Mouse (Mus musculus) retina, postnatal 7 days (tissue): ENCODE measurements around the gene Zfp423.

Source experiments
- DNase-seq: peaks from one replicate; pipeline ENCODE4 v3.0.0-alpha.2; 2012; ENCODE audit warnings: low read depth, low spot score

Gene Zfp423

GRCm38 (mm10) chr8:87952298-87952697, 7.1 kb downstream of the Zfp423 start:
- DNase-seq = no peak

- no peak for DNase-seq
Measured at GRCm38 (mm10) chr8:87944225-87944934, 15.0 kb downstream of the Zfp423 start.

- DNase-seq = no peak
Measured at GRCm38 (mm10) chr8:87943651-87944091, 15.7 kb downstream of the Zfp423 start.

GRCm38 (mm10) chr8:87940646-87941045, 18.7 kb downstream of the Zfp423 start:
- no peak for DNase-seq

GRCm38 (mm10) chr8:87939308-87939936, 20.0 kb downstream of the Zfp423 start:
- DNase-seq = no peak

GRCm38 (mm10) chr8:87938351-87939232, 20.8 kb downstream of the Zfp423 start:
- peak; percentile 83 for DNase-seq

- DNase-seq = no peak
Measured at GRCm38 (mm10) chr8:87937211-87937610, 22.2 kb downstream of the Zfp423 start.

- no peak for DNase-seq
Measured at GRCm38 (mm10) chr8:87935088-87935680, 24.2 kb downstream of the Zfp423 start.

- DNase-seq = no peak
Measured at GRCm38 (mm10) chr8:87934175-87934574, 25.2 kb downstream of the Zfp423 start.

- DNase-seq = no peak
Measured at GRCm38 (mm10) chr8:87933752-87934151, 25.6 kb downstream of the Zfp423 start.

GRCm38 (mm10) chr8:87928857-87929256, 30.5 kb downstream of the Zfp423 start:
- DNase-seq = no peak

- no peak for DNase-seq
Measured at GRCm38 (mm10) chr8:87927034-87927830, 32.2 kb downstream of the Zfp423 start.

- no peak for DNase-seq
Measured at GRCm38 (mm10) chr8:87926098-87926890, 33.1 kb downstream of the Zfp423 start.

- no peak for DNase-seq
Measured at GRCm38 (mm10) chr8:87922936-87923335, 36.5 kb downstream of the Zfp423 start.

- no peak for DNase-seq
Measured at GRCm38 (mm10) chr8:87922446-87922845, 36.9 kb downstream of the Zfp423 start.

GRCm38 (mm10) chr8:87918004-87918403, 41.4 kb downstream of the Zfp423 start:
- DNase-seq = no peak

GRCm38 (mm10) chr8:87915763-87916162, 43.6 kb downstream of the Zfp423 start:
- DNase-seq = no peak

GRCm38 (mm10) chr8:87914247-87914967, 45.0 kb downstream of the Zfp423 start:
- no peak for DNase-seq

- DNase-seq = no peak
Measured at GRCm38 (mm10) chr8:87908940-87909339, 50.5 kb downstream of the Zfp423 start.

- DNase-seq = no peak
Measured at GRCm38 (mm10) chr8:87905404-87905803, 54.0 kb downstream of the Zfp423 start.
